In the genomic region with DNA sequence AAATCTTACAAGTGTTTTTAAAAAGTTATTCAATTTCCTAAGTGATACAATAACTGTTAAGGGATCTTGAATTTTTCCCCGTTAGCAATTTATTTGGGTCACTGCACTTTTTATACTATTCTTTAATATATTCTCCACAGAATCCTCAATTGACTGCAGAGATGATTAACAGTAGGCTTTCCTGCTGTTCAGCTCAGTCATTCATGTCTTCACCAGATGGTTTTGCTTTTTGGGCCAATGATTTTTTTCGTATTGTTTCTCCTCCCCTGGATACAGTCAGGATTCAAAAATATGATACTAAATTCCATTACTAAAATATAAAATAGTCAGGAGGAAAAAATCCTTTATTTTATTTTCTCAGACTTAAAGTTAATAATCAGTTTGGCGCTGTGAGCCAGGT, we compare ENCODE assay signal across 16 mouse cellular contexts.
DNase-seq lines count a peak whose midpoint lies in the region; ATAC-seq and TF ChIP-seq lines count a peak whose summit lies in the region.
"Had no signal": no experiment of that assay in that cellular context is flagged by ENCODE, and none has a peak within 500 bp of the region (broad histone marks: within the 10 kb centered on the region; RNA-seq: fewer than 3 reads in every experiment).

No protein-coding gene starts in this region.

- TF ChIP-seq POLR2A in thymus, adult 2 months (IDR thresholded peaks at IDR 0.05; ENCODE audit: control insufficient read depth, extremely low read depth, insufficient read depth, low read length, poor library complexity), result no peak

- no peaks in the 10 kb centered on the region for H3K27me3 ChIP-seq in hindbrain, embryonic 16.5 days (replicated peaks; ENCODE audit: control insufficient read depth, insufficient read depth, low read length)
- H3K27me3 ChIP-seq in hindbrain, embryonic 10.5 days (ENCODE audit: insufficient read depth, poor library complexity, severe bottlenecking), result no peaks in the 10 kb centered on the region
- no peaks in the 10 kb centered on the region for H3K27me3 ChIP-seq in limb, embryonic 13.5 days
- H3K27me3 ChIP-seq in limb, embryonic 10.5 days (ENCODE audit: low read depth, poor library complexity, severe bottlenecking), result peaks cover 3% of the 10 kb centered on the region; the same call in 1 of the 2 replicates
- H3K27me3 ChIP-seq in thymus, adult 2 months (ENCODE audit: control insufficient read depth, insufficient read depth, low read length), result no peaks in the 10 kb centered on the region
- H3K27me3 ChIP-seq: embryonic facial prominence, embryonic 15.5 days; kidney, embryonic 15.5 days had no signal

- no peak overlapping the region for H3K4me3 ChIP-seq in hindbrain, embryonic 16.5 days (ENCODE audit: low read length)
- H3K4me3 ChIP-seq in hindbrain, embryonic 10.5 days, result no peak overlapping the region
- H3K4me3 ChIP-seq in limb, embryonic 13.5 days, result no peak overlapping the region
- no peak overlapping the region for H3K4me3 ChIP-seq in limb, embryonic 10.5 days
- H3K4me3 ChIP-seq in thymus, adult 2 months (ENCODE audit: control insufficient read depth, insufficient read depth, low read length), result no peak overlapping the region
- H3K4me3 ChIP-seq: embryonic facial prominence, embryonic 15.5 days; kidney, embryonic 15.5 days; left cerebral cortex, adult 2 months; midbrain, embryonic 10.5 days had no signal

- 47% methylated on average over 3 of the region's 3 CpGs for WGBS in hindbrain, embryonic 16.5 days
- 72% methylated on average over 3 of the region's 3 CpGs for whole genome bisulfite sequencing in hindbrain, embryonic 10.5 days
- WGBS in limb, embryonic 13.5 days, result 17% methylated on average over 3 of the region's 3 CpGs
- WGBS in limb, embryonic 10.5 days, result 42% methylated on average over 3 of the region's 3 CpGs
- WGBS in thymus, adult 2 months, result 89% methylated on average over 3 of the region's 3 CpGs

- no peak for TF ChIP-seq CTCF in thymus, adult 2 months (IDR thresholded peaks at IDR 0.05; ENCODE audit: borderline replicate concordance, control insufficient read depth, extremely low read depth, insufficient read depth, low read length, poor library complexity)

- H3K27ac ChIP-seq in hindbrain, embryonic 16.5 days (ENCODE audit: low read depth, low read length), result no peak overlapping the region
- no peak overlapping the region for H3K27ac ChIP-seq in hindbrain, embryonic 10.5 days
- H3K27ac ChIP-seq in limb, embryonic 13.5 days, result no peak overlapping the region
- H3K27ac ChIP-seq in limb, embryonic 10.5 days, result no peak overlapping the region
- H3K27ac ChIP-seq in thymus, adult 2 months (ENCODE audit: control insufficient read depth, insufficient read depth, low read length), result no peak overlapping the region
- H3K27ac ChIP-seq: embryonic facial prominence, embryonic 15.5 days; kidney, embryonic 15.5 days; left cerebral cortex, adult 2 months; midbrain, embryonic 10.5 days had no signal

- no peak overlapping the region for H3K4me2 ChIP-seq in hindbrain, embryonic 16.5 days (ENCODE audit: low read length)
- no peak overlapping the region for H3K4me2 ChIP-seq in limb, embryonic 13.5 days (replicated peaks)
- H3K4me2 ChIP-seq: embryonic facial prominence, embryonic 15.5 days; kidney, embryonic 15.5 days had no signal

- DNase-seq in cerebellum, adult 9-10 months, result peak; percentile 14
- no peak for DNase-seq in cerebellum, adult 18-20 months
- no peak for DNase-seq in hindbrain, embryonic 10.5 days (ENCODE audit: low spot score)
- DNase-seq in limb, embryonic 10.5 days (ENCODE audit: low spot score), result no peak
- DNase-seq in telencephalon, adult 2 months (ENCODE audit: low read depth, low spot score), result peak; percentile 4
- DNase-seq in thymus, adult 2 months, result no peak
- DNase-seq: adrenal gland, postnatal 10 days; kidney, adult 11 months; kidney, postnatal 4 days had no signal

- H3K9ac ChIP-seq in hindbrain, embryonic 16.5 days (ENCODE audit: low read depth, low read length), result no peak overlapping the region
- H3K9ac ChIP-seq in limb, embryonic 13.5 days, result no peak overlapping the region
- H3K9ac ChIP-seq: embryonic facial prominence, embryonic 15.5 days; kidney, embryonic 15.5 days had no signal

- peak; percentile 30; the same call in 1 of the 2 replicates for ATAC-seq in hindbrain, embryonic 16.5 days
- peak; percentile 77 for ATAC-seq in limb, embryonic 13.5 days (ENCODE audit: low FRiP score, low read depth)
- ATAC-seq: lung, postnatal 0 days had no signal

- no peaks in the 10 kb centered on the region for H3K9me3 ChIP-seq in hindbrain, embryonic 16.5 days (ENCODE audit: control insufficient read depth, low read length)
- H3K9me3 ChIP-seq in hindbrain, embryonic 10.5 days, result no peaks in the 10 kb centered on the region
- no peaks in the 10 kb centered on the region for H3K9me3 ChIP-seq in limb, embryonic 13.5 days
- no peaks in the 10 kb centered on the region for H3K9me3 ChIP-seq in limb, embryonic 10.5 days (replicated peaks)
- H3K9me3 ChIP-seq: embryonic facial prominence, embryonic 15.5 days; kidney, embryonic 15.5 days; midbrain, embryonic 10.5 days had no signal

- H3K36me3 ChIP-seq in hindbrain, embryonic 16.5 days (ENCODE audit: control insufficient read depth, insufficient read depth, low read length), result no peaks in the 10 kb centered on the region
- no peaks in the 10 kb centered on the region for H3K36me3 ChIP-seq in hindbrain, embryonic 10.5 days
- no peaks in the 10 kb centered on the region for H3K36me3 ChIP-seq in limb, embryonic 13.5 days
- H3K36me3 ChIP-seq in limb, embryonic 10.5 days, result no peaks in the 10 kb centered on the region
- H3K36me3 ChIP-seq in thymus, adult 2 months (ENCODE audit: control insufficient read depth, insufficient read depth, low read length), result no peaks in the 10 kb centered on the region
- H3K36me3 ChIP-seq: embryonic facial prominence, embryonic 15.5 days; kidney, embryonic 15.5 days; midbrain, embryonic 10.5 days had no signal

- H3K4me1 ChIP-seq in hindbrain, embryonic 16.5 days (ENCODE audit: control insufficient read depth, insufficient read depth, low read depth, low read length), result no peaks in the 10 kb centered on the region
- no peaks in the 10 kb centered on the region for H3K4me1 ChIP-seq in hindbrain, embryonic 10.5 days (replicated peaks)
- no peaks in the 10 kb centered on the region for H3K4me1 ChIP-seq in limb, embryonic 13.5 days
- peaks cover 13% of the 10 kb centered on the region for H3K4me1 ChIP-seq in limb, embryonic 10.5 days
- H3K4me1 ChIP-seq in thymus, adult 2 months (replicated peaks; ENCODE audit: control insufficient read depth, insufficient read depth, low read length), result no peaks in the 10 kb centered on the region
- H3K4me1 ChIP-seq: embryonic facial prominence, embryonic 15.5 days; kidney, embryonic 15.5 days; midbrain, embryonic 10.5 days had no signal

Comparison
In these comparisons a context has a peak if more than half of its experiments do, and no peak if none do; other contexts are left out.
1. DNase-seq: peak in cerebellum, adult 9-10 months (single experiment) and telencephalon, adult 2 months (single experiment); none in cerebellum, adult 18-20 months (0 of 2), hindbrain, embryonic 10.5 days (single experiment), limb, embryonic 10.5 days (single experiment) and thymus, adult 2 months (single experiment).